Mouse (Mus musculus): ENCODE results near the gene Gm7138.
"Not testable (repeated sequence)": the region's sequence is repeated elsewhere in the genome, so short reads cannot be mapped to it uniquely, and the experiment has no call there.

Gene Gm7138

DNA sequence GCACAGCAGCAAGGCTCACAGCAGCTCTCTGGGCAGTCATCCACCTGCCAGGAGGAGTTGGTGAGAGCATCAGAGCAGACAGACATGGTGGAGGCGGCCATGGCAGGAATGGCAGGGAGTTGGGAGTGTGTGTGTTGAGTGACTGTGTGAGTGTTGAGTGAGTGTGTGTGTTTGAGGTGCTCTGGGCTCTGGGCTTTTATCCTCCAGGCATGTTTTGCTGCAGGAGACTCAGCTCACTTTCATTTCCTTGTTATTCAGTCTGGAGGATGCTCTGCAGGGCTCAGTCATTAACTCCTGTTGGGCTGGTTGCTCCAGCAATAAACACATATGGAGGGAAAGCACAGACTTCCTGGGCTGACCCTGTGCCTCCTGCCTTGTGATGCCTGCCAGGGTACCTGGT, at the start of gene Gm7138:
Gene Gm7138, minus strand, starts transcription at position 101 of the 400 bp plus-strand sequence.
- not testable (repeated sequence) for DNase-seq (ENCODE audit: low spot score)

DNA sequence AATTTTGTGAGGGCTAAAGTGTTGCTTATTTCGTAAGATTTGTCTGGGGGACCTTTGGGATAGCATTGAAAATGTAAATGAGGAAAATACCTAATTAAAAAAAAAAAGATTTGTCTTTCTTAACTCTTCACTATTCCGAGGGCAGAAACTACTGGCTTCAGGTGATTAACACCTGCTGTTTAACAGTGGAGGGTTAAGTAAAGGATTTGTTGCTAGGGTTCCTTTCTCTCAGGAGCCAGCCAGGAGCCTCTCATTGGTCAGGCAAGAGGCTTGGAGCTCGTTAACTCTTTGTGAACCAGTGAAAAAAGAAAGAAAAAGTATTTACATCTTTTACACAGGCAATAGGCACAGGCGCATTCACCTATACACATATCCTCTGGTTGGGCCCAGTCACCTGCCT, 42.5 kb upstream of the Gm7138 start:
- DNase-seq (ENCODE audit: low spot score): no peak

GRCm38 (mm10) chr10:77818523-77818922, 41.8 kb upstream of the Gm7138 start:
- no peak for DNase-seq (ENCODE audit: low spot score)

DNA sequence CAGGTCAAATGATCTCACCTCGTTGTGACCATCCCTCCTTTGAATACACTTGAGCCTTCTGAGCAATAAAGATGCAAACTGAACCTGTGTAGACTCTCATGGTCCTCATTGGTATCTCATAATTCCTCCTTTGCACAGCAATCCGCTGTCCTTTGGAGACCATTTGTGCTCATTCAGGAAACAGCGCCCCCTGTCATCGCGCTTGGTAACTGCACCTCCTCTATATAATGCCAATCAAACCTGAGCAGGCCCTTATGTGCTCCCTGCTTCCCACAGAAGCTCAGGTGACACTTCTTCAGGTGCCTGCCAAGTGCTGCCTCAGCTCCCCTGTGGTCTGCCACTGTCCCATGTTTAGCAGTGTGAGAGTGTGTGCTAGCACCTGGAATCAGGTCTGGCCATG, 38.8 kb upstream of the Gm7138 start:
- peak; percentile 2 for DNase-seq (ENCODE audit: low spot score)

DNA sequence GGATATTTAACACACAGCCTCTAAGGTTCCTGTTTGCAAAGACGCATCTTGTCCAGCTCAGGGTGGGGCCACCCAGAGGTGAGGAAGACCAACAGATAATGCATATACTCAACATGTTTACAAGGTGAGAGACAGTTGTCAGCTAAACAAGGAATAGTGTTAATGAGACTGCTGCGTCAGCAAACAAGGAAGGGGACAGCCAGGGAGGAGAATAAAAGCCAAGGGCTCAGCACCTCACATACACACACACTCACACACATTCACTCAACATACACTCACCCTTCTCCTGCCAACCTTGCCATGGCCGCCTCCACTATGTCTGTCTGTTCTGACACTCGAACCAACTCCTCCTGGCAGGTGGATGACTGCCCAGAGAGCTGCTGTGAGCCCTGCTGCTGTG, 37.6 kb upstream of the Gm7138 start, which contains the start of gene Gm2696:
Gene Gm2696, plus strand, starts transcription at position 301 of the 400 bp plus-strand sequence.
- DNase-seq (ENCODE audit: low spot score): no peak

DNA sequence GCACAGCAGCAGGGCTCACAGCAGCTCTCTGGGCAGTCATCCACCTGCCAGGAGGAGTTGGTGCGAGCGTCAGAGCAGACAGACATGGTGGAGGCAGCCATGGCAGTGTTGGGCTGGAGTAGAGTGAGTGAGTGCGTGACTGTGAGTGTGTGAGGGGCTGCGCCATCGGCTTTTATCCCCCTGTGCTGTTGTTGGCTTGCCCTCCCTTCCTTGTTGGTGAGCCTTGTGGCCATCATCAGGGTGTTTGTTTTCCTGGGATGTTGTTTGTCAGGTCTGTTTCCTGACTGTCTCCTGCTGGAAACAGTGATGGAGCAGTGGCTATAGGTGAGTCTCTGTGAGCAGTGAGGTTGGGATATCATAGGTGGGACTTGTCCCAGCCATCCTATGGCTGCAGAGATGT, 35.0 kb upstream of the Gm7138 start, which contains the start of gene Gm9507:
Gene Gm9507, minus strand, starts transcription at position 101 of the 400 bp plus-strand sequence.
- no peak for DNase-seq (ENCODE audit: low spot score)

DNA sequence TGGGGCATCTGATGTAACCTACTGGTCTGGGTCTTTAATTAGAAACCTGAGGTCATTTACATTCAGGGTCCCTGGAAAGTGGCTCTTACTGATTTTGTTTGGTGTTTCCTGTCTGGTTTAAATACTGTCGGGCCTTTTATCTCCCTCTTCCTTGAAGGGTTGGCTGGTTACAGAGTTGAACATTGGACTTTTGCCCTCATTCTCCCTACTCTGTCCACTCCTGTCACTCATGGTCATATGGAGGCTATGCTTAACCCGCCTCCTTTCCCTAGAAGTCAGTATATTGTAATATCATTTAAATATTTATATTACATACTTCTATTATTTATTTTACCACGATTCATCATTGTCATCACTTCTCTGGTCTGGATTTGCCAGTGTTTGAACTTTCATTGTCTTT, 27.4 kb upstream of the Gm7138 start:
- no peak for DNase-seq (ENCODE audit: low spot score)

DNA sequence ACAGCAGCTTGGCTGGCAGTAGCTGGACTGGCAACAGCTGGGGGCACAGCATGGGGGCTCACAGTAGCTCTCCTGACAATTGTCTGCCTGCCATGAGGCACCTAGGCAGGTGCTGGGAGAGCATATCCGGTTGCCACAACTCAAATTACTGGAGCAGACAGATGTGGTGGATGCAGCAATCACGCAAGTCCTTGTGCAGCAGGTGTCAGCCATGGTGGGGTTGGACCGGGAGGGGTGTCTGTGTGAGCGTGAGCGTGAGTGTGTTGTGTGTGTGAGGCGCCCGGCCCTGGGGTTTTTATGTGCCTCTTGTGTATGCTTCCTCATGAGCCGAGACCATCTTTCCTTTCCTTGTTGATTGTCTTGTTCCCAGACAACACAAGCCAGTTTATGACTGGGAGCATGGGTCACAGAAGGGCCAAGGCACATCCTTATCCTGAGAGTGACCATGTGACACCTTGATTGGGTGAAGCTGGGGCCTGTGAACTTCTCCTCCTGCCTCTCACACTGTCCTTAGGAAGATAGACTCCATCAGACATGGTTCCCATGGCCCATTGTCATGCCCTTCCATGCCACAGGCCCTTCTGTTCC, 22.3 kb upstream of the Gm7138 start, which contains the start of gene Gm19668:
Gene Gm19668, minus strand, starts transcription at position 213 of the 588 bp plus-strand sequence.
- DNase-seq (ENCODE audit: low spot score): no peak

GRCm38 (mm10) chr10:77798164-77798920, 21.6 kb upstream of the Gm7138 start:
- not testable (repeated sequence) for DNase-seq (ENCODE audit: low spot score)

GRCm38 (mm10) chr10:77797677-77798076, 20.9 kb upstream of the Gm7138 start:
- no peak for DNase-seq (ENCODE audit: low spot score)

DNA sequence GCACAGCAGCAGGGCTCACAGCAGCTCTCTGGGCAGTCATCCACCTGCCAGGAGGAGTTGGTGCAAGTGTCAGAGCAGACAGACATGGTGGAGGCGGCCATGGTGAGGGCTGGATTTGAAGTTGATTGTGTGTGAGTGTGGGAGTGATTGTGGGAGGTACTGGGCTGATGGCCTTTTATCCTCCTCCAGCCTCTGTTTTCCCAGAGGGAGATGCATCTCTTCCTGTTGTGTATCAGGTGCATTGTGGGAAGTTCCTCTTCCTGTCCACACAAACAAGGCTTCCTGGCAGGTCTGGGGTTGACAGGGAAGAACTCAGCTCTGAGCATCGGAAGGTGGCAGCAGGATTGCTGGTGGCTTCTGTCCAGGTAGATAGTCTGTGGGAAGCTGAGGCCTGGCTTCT, 18.2 kb upstream of the Gm7138 start, which contains the start of gene Gm9639:
Gene Gm9639, minus strand, starts transcription at position 101 of the 400 bp plus-strand sequence.
- DNase-seq (ENCODE audit: low spot score): no peak

DNA sequence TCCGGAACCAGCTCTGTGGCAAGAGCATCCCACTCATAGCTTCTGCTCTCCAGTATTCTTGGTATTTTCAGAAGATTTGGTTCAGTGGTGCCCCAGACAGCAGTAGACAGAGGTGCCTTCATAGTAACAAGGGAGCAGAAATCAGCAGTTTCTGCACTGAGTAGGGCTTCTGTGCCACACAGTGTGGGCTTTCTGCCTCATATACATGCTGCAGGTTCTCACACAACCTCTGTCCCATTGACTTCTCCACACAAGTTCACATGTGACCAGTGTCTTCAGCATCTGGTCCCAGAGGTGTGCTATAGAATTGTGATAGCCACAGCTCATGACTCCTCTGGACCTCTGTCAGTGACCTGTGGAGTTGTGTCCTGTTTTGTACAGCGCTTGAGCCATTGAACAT, 11.9 kb upstream of the Gm7138 start:
- DNase-seq (ENCODE audit: low spot score): no peak

GRCm38 (mm10) chr10:77787876-77788275, 11.1 kb upstream of the Gm7138 start, which contains the start of gene Gm7137:
Gm7137 (minus strand) TSS chr10:77788200.
- not testable (repeated sequence) for DNase-seq (ENCODE audit: low spot score)

- DNase-seq (ENCODE audit: low spot score): not testable (repeated sequence)
These were observed 6.7 kb upstream of the Gm7138 start for GRCm38 (mm10) chr10:77783396-77783795.

DNA sequence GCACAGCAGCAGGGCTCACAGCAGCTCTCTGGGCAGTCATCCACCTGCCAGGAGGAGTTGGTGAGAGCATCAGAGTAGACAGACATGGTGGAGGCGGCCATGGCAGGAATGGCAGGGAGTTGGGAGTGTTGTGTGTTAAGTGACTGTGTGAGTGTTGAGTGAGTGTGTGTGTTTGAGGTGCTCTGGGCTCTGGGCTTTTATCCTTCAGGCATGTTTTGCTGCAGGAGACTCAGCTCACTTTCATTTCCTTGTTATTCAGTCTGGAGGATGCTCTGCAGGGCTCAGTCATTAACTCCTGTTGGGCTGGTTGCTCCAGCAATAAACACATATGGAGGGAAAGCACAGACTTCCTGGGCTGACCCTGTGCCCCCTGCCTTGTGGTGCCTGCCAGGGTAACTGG, 5.7 kb upstream of the Gm7138 start, which contains the start of gene Gm3250:
Gene Gm3250, minus strand, starts transcription at position 101 of the 400 bp plus-strand sequence.
- DNase-seq (ENCODE audit: low spot score): not testable (repeated sequence)

DNA sequence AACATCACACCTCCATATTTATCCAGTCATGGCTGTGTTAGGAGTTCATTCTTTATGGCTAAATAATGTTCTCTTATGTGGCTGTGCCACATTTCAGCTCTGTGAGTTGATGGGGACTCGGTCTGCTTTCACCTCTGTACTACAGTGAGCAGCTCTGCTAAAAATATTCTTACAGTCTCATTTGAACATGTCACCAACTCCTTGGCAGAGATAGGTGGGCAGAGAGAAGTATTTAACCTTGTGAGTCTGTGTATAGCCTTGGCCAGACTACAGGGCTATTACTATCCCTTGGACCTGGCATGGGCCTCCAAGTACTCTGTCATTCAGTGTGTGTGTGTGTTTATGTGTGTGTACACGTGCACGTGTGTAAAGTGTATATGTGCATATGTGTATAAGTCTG, 4.6 kb downstream of the Gm7138 start:
- not testable (repeated sequence) for DNase-seq (ENCODE audit: low spot score)

DNA sequence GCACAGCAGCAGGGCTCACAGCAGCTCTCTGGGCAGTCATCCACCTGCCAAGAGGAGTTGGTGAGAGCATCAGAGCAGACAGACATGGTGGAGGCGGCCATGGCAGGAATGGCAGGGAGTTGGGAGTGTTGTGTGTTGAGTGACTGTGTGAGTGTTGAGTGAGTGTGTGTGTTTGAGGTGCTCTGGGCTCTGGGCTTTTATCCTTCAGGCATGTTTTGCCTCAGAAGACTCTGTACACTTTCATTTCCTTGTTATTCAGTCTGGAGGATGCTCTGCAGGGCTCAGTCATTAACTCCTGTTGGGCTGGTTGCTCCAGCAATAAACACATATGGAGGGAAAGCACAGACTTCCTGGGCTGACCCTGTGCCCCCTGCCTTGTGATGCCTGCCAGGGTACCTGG, 5.5 kb downstream of the Gm7138 start, which contains the start of gene Gm3238:
Gene Gm3238, minus strand, starts transcription at position 101 of the 400 bp plus-strand sequence.
- DNase-seq (ENCODE audit: low spot score): not testable (repeated sequence)

DNA sequence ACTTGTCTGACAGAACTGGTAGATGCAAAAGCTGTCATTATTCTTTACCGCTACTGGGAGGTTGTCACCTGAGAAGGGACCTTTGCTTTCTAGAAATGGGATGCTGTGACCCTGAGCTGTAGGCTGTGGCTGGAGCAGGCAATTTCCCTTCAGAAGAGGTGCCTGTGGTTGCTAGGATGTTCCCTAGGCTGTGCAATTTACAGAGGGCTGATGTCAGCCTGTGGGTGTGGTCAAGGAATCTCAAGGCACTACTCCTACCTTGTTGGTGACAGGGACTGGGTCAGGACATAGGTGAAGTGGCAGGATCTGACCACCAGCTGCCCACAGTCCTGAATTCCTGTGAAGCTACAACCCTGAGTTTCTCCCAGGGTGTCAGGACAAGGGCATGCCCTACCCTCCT, 7.0 kb downstream of the Gm7138 start:
- DNase-seq (ENCODE audit: low spot score): no peak

- DNase-seq (ENCODE audit: low spot score): not testable (repeated sequence)
These were observed 17.2 kb downstream of the Gm7138 start, which contains the start of gene Gm3233 for GRCm38 (mm10) chr10:77759582-77759981. Gm3233 (minus strand) TSS chr10:77759682.

DNA sequence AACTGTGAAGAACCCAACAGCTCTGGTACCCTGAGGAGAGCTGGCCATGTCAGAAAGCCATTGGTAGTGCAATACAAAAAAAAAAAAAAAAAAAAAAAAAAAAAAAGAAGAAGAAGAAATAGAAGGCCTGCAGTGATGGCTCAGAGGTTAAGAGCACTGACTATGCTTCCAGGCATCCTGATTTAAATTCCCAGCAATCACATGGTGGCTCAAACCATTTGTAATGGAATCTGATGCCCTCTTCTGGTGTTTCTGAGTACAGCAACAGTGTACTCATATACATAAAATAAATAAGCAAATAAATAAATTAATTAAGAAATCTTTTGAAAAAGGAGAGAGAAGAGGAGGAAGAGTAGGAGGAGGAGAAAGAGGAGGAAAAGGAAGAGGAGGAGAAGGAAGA, 23.3 kb downstream of the Gm7138 start:
- no peak for DNase-seq (ENCODE audit: low spot score)

DNA sequence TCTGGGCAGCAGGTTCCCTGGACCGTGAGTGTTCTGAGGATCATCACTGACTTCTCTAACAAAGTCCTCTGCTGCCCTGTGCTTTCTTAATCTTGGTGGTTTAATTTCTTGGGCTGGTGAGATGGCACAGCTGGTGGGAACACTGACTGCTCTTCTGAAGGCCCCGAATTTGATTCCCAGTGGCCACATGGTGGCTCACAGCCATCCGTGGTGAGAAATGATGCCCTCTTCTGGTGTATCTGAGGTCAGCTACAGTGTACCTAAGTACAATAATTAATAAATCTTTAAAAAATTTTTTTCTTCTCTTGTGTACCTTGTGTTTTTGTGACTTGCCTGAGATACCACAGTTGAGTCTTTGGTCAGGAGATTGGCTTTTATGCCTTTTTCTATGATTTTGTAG, 24.4 kb downstream of the Gm7138 start:
- DNase-seq (ENCODE audit: low spot score): not testable (repeated sequence)

DNA sequence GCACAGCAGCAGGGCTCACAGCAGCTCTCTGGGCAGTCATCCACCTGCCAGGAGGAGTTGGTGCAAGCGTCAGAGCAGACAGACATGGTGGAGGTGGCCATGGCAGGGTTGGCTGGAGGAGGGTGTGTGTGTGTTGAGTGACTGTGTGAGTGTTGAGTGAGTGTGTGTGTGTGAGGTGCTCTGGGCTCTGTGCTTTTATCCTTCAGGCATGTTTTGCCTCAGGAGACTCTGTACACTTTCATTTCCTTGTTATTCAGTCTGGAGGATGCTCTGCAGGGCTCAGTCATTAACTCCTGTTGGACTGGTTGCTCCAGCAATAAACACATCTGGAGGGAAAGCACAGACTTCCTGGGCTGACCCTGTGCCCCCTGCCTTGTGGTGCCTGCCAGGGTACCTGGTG, 25.5 kb downstream of the Gm7138 start, which contains the start of gene Gm9736:
Gene Gm9736, minus strand, starts transcription at position 101 of the 400 bp plus-strand sequence.
- DNase-seq (ENCODE audit: low spot score): not testable (repeated sequence)

DNA sequence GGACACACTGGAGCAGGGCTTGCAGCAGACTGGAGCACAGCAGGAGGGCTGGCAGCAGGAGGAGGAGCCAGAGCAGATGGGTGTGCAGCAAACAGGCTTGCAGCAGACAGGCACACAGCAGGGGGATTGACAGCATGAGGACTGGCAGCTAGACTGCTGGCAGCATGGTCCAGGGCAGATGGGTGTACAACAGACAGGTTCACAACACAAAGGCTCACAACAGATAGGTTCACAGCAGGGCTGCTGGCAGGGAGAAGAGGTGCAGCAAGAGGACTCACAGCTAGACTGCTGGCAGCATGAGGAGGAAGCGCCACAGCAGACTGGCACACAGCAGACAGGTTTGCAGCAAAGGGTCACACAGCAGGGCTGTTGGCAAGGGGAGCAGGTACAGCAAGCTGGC, 26.1 kb downstream of the Gm7138 start:
- DNase-seq (ENCODE audit: low spot score): not testable (repeated sequence)
